Mouse (Mus musculus) monocyte, adult 5-6 weeks (primary cell): ENCODE measurements around the gene Ttf1. TPM values are rescaled to one million over a fixed set of nuclear protein-coding genes. Genes with fewer than 3 reads are reported as not detected.
A peak's percentile ranks its signal among the peaks of the same experiment; 100 is the strongest.
"Not testable (repeated sequence)": the region's sequence is repeated elsewhere in the genome, so short reads cannot be mapped to it uniquely, and the experiment has no call there.

Source experiments
- ATAC-seq: fragments of 153-309, 156-312 bp; replicated peaks from 2 replicates; pipeline ENCODE4 v1.8.0; 2017; ENCODE audit warnings: mild to moderate bottlenecking; ENCODE audit not compliant: low TSS enrichment, insufficient number of reproducible peaks, severe bottlenecking, poor library complexity, low FRiP score
- total RNA-seq: library from RNA; stranded (forward); fragments of 200-1000, 200-491, 200-594 nt; gene quantifications from 3 replicates; pipeline ENCODE4 v1.2.3, GENCODE M21; 2017

The Ttf1 gene
- total RNA-seq, 1 experiment from 2014 or later: 20.0 TPM

DNA sequence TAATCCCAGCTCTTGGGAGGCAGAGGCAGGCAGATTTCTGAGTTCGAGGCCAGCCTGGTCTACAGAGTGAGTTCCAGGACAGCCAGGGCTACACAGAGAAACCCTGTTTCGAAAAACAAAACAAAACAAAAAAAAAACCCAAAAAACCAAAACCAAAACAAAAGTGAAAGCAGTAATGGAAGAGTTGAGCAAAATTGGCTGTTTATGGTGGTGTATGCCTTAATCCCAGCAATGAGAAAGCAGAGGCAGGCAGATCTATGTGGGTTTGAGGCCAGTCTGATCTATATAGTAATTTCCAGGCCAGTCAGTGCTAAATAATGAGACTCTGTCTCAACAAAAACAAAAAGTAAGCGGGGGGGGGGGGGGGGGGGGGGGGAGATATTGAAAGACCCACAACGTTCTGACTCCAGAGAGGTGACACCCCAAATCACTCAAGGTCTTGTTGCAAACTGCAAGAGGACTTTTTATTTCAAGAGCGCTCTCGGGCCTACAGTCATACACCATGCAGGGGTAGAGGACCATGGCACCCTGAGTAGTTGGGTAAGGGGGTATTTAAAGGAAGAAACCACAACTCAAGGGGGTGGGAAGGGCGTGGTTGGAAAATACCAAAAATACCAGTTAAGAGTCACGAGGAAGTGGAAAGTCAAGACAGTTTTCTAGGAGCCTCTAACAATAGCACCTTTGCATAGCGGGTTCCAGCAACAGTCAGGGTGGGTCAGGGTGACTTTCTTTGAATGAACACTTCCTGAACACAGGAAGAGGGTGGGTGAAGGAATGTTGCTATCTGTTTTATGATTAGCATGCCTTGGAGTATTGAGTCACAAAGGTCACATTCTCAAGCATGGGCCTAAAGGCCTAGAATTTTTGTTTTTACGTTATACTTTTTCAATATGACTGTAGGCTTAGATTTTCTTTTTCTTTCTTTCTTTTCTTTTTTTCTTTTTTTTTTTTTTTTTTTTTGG lies 42.6 kb downstream of the Ttf1 start:
- ATAC-seq: not testable (repeated sequence)

DNA sequence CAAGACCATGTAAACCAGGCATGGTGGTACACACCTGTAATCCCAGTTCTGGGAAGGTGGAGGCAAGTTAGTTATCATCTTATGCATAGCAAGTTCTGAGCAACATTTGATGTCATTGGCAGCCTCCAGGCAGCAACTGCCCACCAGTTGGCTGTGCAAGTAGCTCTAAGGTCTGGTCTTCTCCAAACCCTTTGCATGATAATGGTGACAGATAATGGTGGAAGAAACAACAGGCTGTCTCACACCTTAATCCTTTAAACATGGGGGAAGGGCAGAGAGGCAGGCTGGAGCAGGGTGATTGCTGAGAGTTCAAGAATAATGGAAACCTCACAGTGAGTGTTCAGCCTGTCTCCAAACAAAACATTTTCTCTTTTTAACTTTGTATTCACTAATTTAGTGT lies 60.9 kb downstream of the Ttf1 start:
- no peak for ATAC-seq

DNA sequence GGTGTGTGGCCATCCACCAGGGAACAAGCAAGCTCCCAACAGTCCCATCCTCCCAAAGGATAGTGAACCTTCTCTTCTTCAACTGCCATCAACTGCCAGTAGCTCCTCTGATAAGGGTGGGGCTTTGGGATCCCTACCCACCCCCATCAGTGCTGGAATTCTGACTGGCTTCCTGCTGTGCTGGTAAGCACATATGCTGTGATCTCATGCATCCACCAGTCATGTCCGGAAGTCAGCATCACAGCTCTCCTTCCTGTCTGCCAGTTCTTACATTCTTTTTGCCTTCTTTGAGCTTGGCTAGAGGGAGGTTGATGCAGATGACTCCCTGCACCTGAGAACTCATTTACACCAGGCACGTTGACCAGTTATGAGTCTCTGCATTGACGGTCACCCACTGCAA lies 62.4 kb downstream of the Ttf1 start:
- ATAC-seq: no peak

DNA sequence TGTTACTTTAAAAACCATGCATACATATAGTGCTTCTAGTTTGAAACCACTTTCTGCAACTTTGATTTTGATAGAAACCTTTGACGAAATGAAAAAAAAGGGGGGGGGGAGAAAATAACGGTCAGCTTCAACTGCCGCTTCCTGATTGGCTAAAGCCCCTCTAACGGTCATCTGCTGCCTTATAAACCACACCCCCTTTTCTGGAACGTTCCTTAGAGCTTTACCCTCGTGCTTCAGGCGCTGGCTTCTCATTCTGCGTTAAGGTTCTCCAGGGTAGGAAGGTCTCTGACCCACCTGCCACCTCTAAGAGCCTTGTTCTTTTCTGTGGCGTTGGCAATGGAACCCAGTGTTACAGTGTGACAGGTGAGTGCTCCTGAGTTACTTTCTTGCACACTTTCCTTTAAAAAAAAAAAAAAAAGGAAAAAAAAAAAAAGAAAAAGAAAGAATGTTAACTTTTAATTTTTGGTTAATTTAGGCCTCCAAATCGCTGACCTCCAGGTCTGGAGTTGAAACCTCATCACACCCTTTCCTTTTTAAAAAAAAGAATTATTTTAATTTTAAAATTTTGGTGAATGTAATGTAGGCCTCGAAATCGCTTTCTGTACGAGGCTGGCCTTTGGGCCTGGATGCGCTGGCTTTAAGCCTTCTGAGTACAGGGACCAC lies 64.0 kb downstream of the Ttf1 start, which contains the start of gene Setx:
Gene Setx (plus strand): TSS at position 275 of the 663 bp plus-strand sequence.
- ATAC-seq: no peak

DNA sequence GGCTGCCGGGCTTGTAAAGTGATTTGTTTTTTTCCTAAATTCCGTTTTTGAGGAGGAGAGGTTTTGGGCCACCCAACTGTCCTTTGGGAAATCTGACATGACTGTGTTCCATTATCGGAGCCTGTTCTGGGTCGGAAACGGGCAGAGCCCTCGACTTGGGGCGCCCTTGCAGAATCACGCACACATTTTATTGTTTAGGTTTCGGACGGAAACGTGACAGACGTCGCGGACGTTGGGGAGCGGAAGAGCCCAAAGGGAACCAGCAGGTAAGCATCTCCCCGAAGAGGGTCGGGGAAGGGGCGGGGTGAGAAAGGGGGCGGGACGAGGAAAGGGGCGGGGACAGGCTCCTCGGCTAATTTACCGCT lies 64.5 kb downstream of the Ttf1 start:
- no peak for ATAC-seq

DNA sequence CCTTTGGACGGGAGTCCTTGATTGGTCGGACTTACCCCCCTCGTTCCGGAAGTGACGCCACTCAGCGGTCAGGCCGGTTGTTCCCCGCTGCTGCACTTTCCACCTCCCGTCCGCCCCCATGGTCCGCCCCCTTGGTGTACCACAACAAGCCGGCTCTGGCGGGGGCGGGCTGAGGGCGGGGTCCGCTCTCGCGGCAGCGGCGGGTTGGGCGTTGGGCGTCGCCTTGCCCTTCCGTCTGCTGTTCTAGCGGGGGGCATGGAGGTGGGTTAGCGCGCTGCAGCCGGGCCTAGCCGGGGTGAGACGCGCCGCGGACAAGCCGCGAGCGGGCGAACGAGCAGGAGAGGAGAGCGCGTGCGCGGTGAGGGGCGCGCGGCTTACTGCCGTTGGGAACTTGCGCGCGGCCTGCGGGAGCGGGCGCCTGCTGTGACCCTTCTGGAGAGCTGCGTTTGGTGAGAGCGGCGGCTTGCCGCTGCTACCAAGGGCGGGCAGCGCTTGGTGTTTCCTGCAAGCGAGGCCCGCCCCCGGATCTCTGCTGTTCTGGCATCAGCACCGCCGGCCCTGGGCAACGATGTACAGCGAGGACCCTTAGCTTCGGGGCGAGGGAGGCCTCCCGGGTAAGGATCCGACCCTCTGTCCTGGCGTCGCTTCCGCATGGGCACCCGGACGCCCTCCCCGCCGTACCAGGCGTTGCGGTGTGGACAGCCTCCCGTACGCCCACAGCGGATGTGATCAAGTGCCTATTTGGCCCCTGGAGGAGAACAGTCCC lies 65.1 kb downstream of the Ttf1 start:
- ATAC-seq: peak; percentile 97

DNA sequence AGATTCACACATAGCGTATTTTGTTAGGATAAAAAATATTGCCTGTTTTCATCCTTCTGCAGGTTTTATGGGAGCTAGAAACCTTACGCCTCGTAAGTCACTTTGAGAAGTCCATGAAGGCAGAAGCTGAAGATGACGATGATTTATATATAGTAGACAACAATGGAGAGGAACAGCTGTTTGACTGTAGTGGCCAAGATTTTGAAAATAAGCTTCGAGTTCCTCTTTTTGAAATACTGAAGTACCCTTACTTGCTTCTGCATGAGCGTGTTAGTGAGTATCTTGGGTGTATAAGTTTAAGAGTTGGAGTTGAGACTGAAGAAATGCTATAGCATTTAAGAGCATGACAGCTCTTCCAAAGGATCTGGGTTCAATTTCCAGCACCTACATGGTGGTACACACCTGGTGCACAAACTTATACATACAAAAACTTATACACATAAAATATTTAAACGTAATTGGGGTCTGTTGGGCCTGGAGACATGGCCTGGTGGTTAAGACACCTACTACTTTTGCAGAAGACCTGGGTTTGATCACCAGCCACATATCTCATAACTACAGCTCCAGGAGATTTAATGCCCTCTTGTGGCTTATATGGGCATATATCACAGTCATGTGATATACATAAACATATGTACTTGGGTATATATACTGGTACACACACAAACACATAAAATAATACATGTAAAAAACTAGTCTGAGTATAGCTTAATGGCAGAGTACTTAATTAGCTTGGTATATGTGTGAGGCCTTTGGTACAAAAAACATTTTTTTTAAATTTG lies 70.2 kb downstream of the Ttf1 start:
- ATAC-seq: peak; percentile 56

DNA sequence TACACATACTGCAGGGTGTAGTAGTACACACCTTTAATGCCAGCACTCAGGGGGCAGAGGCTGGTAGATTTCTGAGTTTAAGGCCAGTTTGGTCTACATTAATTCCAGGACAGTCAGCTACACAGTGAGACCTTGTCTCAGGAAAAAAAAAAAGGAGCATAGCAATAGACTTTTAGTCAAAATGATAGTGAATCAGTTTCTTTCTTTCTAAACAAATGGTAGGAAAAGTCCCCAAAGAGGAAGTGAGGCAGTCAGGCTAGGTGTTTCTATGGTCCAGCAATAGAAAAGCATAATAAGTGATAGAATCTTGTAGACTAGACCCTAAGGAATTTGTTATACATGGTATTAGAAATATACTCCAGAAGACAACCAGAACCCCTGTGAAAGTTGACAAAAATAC lies 75.1 kb downstream of the Ttf1 start:
- no peak for ATAC-seq

Other genes with a start within 250 kb of the Ttf1 start
- 5.3 to 9.1 TPM (median 6.1 TPM) in 3 replicates for gene Gtf3c4, start 219.9 kb upstream of the Ttf1 start, total RNA-seq
- gene Ddx31, start 219.9 kb upstream of the Ttf1 start, total RNA-seq: 7.3 to 14.4 TPM (median 11.5 TPM) in 3 replicates
- gene Barhl1, start 143.6 kb upstream of the Ttf1 start, total RNA-seq: 0.38 TPM in 1 of 3 replicates, not detected in the others
- 1.7 TPM in 1 of 3 replicates, not detected in the others for gene Cfap77, start 5.2 kb upstream of the Ttf1 start, total RNA-seq
- 97.7 to 134 TPM (median 109 TPM) in 3 replicates for gene Setx, start 63.9 kb downstream of the Ttf1 start, total RNA-seq
- gene Ntng2, start 192.7 kb downstream of the Ttf1 start, total RNA-seq: 7.1 to 27.7 TPM (median 7.5 TPM) in 3 replicates